Mouse (Mus musculus) heart, embryonic 11.5 days (tissue): ENCODE results near the gene Lrsam1. TPM values are rescaled to one million over a fixed set of nuclear protein-coding genes. Genes with fewer than 3 reads are reported as not detected.

Experiments
- ATAC-seq: fragments of 200-750 bp; cut with Nextera tagmentation; replicated peaks from 2 replicates; pipeline ENCODE4 v1.8.0; 2017; ENCODE audit warnings: moderate library complexity; ENCODE audit not compliant: insufficient number of reproducible peaks, low FRiP score, low TSS enrichment
- H3K27ac ChIP-seq: fragments of 300-500 bp; sonication (generic); 2 replicates; pipeline ENCODE4 v1.5.1; 2014; ENCODE audit warnings: mild to moderate bottlenecking, low read depth, low read length
- H3K27me3 ChIP-seq: fragments of 300-500 bp; sonication (generic); 2 replicates; pipeline ENCODE4 v1.6.1; 2014; ENCODE audit warnings: mild to moderate bottlenecking, low read length, mixed read lengths; ENCODE audit not compliant: control insufficient read depth, insufficient read depth
- H3K36me3 ChIP-seq: fragments of 300-500 bp; sonication (generic); 2 replicates; pipeline ENCODE4 v1.6.1; 2014; ENCODE audit warnings: mild to moderate bottlenecking, low read length, moderate library complexity, mixed read lengths; ENCODE audit not compliant: control insufficient read depth, insufficient read depth
- H3K4me1 ChIP-seq: fragments of 300-500 bp; sonication (generic); 2 replicates; pipeline ENCODE4 v1.6.1; 2014; ENCODE audit warnings: low read length; ENCODE audit not compliant: control insufficient read depth, insufficient read depth
- H3K4me2 ChIP-seq: fragments of 300-500 bp; sonication (generic); 2 replicates; pipeline ENCODE4 v1.6.1; 2014; ENCODE audit warnings: mild to moderate bottlenecking, moderate library complexity
- H3K4me3 ChIP-seq: fragments of 300-500 bp; sonication (generic); 2 replicates; pipeline ENCODE4 v1.5.1; 2014; ENCODE audit warnings: low read depth, low read length
- H3K9ac ChIP-seq: fragments of 300-500 bp; sonication (generic); 2 replicates; pipeline ENCODE4 v1.6.1; 2014; ENCODE audit warnings: mild to moderate bottlenecking, low read depth, low read length, moderate library complexity
- H3K9me3 ChIP-seq: fragments of 300-500 bp; sonication (generic); replicated peaks from 2 replicates; pipeline ENCODE4 v1.6.1; 2016; ENCODE audit warnings: low read length; ENCODE audit not compliant: control insufficient read depth
- WGBS: fragments of 180-500 bp; shearing (Covaris S2); extraction: QIAGEN DNeasy Blood & Tissue Kit; methylation state at CpG from one replicate; pipeline ENCODE4 v1.1.7; 2014; ENCODE audit not compliant: insufficient replicate concordance; 5-methylcytosine and 5-hydroxymethylcytosine counted together
- polyA plus RNA-seq: library from polyadenylated mRNA; unstranded; fragments of >200 nt; fragmentation: Nextera tagmentation; extraction: Ambion mirVana; gene quantifications from 2 replicates; pipeline ENCODE4 v1.2.1, GENCODE M21; 2014

The Lrsam1 gene
- polyA plus RNA-seq, 1 experiment from 2014 or later: 6.7 TPM

GRCm38 (mm10) chr2:32990167-32990832 is 28.9 kb upstream of the Lrsam1 start:
- no peak for ATAC-seq
- H3K4me1 ChIP-seq: no peaks in the 10 kb centered on the region
- WGBS: 51% methylated on average over 13 of the region's 13 CpGs
- no peaks in the 10 kb centered on the region for H3K9me3 ChIP-seq
- H3K36me3 ChIP-seq: no peaks in the 10 kb centered on the region
- no peak overlapping the region for H3K9ac ChIP-seq
- no peak overlapping the region for H3K4me3 ChIP-seq
- no peak overlapping the region for H3K4me2 ChIP-seq
- no peaks in the 10 kb centered on the region for H3K27me3 ChIP-seq
- H3K27ac ChIP-seq: no peak overlapping the region

GRCm38 (mm10) chr2:32989376-32989775 is 28.0 kb upstream of the Lrsam1 start:
- H3K9ac ChIP-seq: no peak overlapping the region
- no peaks in the 10 kb centered on the region for H3K27me3 ChIP-seq
- H3K4me2 ChIP-seq: no peak overlapping the region
- WGBS: 78% methylated on average over 3 of the region's 3 CpGs
- no peak overlapping the region for H3K4me3 ChIP-seq
- no peaks in the 10 kb centered on the region for H3K4me1 ChIP-seq
- H3K9me3 ChIP-seq: no peaks in the 10 kb centered on the region
- no peak overlapping the region for H3K27ac ChIP-seq
- no peak for ATAC-seq
- no peaks in the 10 kb centered on the region for H3K36me3 ChIP-seq

DNA sequence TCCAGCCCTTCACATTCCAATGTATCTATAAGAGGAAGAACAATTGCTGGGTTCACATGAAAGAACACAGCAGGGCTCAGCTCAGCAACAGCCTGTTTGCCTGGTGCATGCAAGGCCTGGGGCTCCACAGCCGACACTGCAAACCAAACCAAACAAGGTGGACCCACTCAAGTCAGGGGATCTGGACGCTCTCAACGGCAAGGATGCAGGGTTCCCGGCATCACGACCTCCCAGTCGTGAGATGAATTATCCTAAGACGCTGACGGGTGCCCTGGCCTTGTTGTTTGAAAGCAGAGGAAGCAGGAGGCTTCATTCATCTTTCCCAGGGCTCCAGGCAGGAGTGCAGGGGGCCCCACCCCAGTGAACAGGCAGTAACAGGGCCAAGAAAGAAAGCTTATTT is 24.4 kb upstream of the Lrsam1 start:
- Histone ChIP-seq H3K27ac (no peak overlapping the region), H3K4me2 (no peak overlapping the region), H3K4me3 (no peak overlapping the region), H3K36me3 (no peaks in the 10 kb centered on the region), H3K4me1 (peaks cover 4% of the 10 kb centered on the region; the same call in 1 of the 2 replicates), H3K9me3 (no peaks in the 10 kb centered on the region), H3K9ac (no peak overlapping the region), H3K27me3 (no peaks in the 10 kb centered on the region)
- ATAC-seq: no peak
- WGBS: 70% methylated on average over 8 of the region's 8 CpGs

DNA sequence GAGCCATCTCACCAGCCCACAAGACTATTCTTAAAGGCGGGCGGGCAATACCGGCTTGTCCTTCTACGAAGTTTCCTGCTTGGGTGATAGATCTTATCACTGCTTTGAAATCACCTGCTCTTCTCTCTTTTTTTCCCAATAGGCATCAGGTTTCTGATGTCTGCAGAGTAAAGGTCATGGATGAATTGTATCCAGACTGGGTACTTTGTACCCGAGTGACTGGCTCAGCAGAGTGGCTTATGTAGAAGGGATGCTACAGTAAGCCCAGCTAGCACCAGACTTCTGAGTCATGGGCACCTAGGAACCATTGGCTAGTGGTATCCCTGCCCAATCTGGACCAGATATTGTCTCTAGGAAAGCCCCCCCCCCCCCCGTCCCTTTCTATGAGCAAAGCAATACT is 22.2 kb upstream of the Lrsam1 start:
- Histone ChIP-seq H3K27me3 (no peaks in the 10 kb centered on the region), H3K4me2 (no peak overlapping the region), H3K4me3 (no peak overlapping the region), H3K36me3 (no peaks in the 10 kb centered on the region), H3K9ac (no peak overlapping the region), H3K4me1 (peaks cover 6% of the 10 kb centered on the region; the same call in 1 of the 2 replicates), H3K27ac (no peak overlapping the region), H3K9me3 (no peaks in the 10 kb centered on the region)
- ATAC-seq: no peak
- 59% methylated on average over 6 of the region's 6 CpGs for WGBS

GRCm38 (mm10) chr2:32982700-32983099 is 21.3 kb upstream of the Lrsam1 start:
- Histone ChIP-seq H3K27me3 (no peaks in the 10 kb centered on the region), H3K9ac (peak overlapping the region; percentile 23; the same call in 1 of the 2 replicates), H3K4me2 (peak overlapping the region; percentile 94), H3K36me3 (no peaks in the 10 kb centered on the region), H3K27ac (no peak overlapping the region), H3K9me3 (no peaks in the 10 kb centered on the region), H3K4me3 (peak overlapping the region; percentile 64), H3K4me1 (peaks cover 6% of the 10 kb centered on the region; the same call in 1 of the 2 replicates)
- no peak for ATAC-seq
- 5% methylated on average over 4 of the region's 4 CpGs for WGBS

GRCm38 (mm10) chr2:32981725-32982271 is 20.4 kb upstream of the Lrsam1 start, which contains the start of gene Slc2a8:
Gene Slc2a8, minus strand, starts transcription at chr2:32982083.
- H3K36me3 ChIP-seq: no peaks in the 10 kb centered on the region
- no peak within 1 kb of the TSS; the same call in 1 of the 2 replicates for H3K27ac ChIP-seq
- H3K9me3 ChIP-seq: no peaks in the 10 kb centered on the region
- peak within 1 kb of the TSS; percentile 64 for H3K4me3 ChIP-seq
- H3K9ac ChIP-seq: peak within 1 kb of the TSS; percentile 66
- peak; percentile 98 for ATAC-seq
- no peaks in the 10 kb centered on the region for H3K27me3 ChIP-seq
- H3K4me1 ChIP-seq: peaks cover 6% of the 10 kb centered on the region; the same call in 1 of the 2 replicates
- under 1% methylated on average over 50 of the region's 50 CpGs for WGBS
- peak within 1 kb of the TSS; percentile 94 for H3K4me2 ChIP-seq

- Histone ChIP-seq H3K27me3 (no peaks in the 10 kb centered on the region), H3K27ac (no peak overlapping the region; the same call in 1 of the 2 replicates), H3K4me2 (peak overlapping the region; percentile 94), H3K9ac (peak overlapping the region; percentile 66), H3K4me3 (peak overlapping the region; percentile 64), H3K4me1 (peaks cover 6% of the 10 kb centered on the region), H3K9me3 (no peaks in the 10 kb centered on the region), H3K36me3 (no peaks in the 10 kb centered on the region)
- ATAC-seq: peak; percentile 32; the same call in 1 of the 2 replicates
- 0% methylated on average over 23 of the region's 23 CpGs for WGBS
Observed at GRCm38 (mm10) chr2:32981281-32981680, 19.9 kb upstream of the Lrsam1 start.

- 83% methylated on average over 7 of the region's 7 CpGs for WGBS
- no peak for ATAC-seq
- Histone ChIP-seq H3K36me3 (no peaks in the 10 kb centered on the region), H3K9me3 (no peaks in the 10 kb centered on the region), H3K27ac (no peak overlapping the region), H3K4me1 (peaks cover 6% of the 10 kb centered on the region), H3K4me2 (no peak overlapping the region; the same call in 1 of the 2 replicates), H3K9ac (no peak overlapping the region), H3K27me3 (no peaks in the 10 kb centered on the region), H3K4me3 (no peak overlapping the region)
Observed at GRCm38 (mm10) chr2:32979675-32980074, 18.3 kb upstream of the Lrsam1 start.
